Comparison of ENCODE assay signal across 24 mouse cellular contexts in genomic region chr9:53073576-53074112, GRCm38 (mm10).
DNase-seq lines count a peak whose midpoint lies in the region; ATAC-seq and TF ChIP-seq lines count a peak whose summit lies in the region.
"Had no signal": no experiment of that assay in that cellular context is flagged by ENCODE, and none has a peak within 500 bp of the region (broad histone marks: within the 10 kb centered on the region; RNA-seq: fewer than 3 reads in every experiment).

No protein-coding gene starts in this region.

- no peak overlapping the region for H3K27ac ChIP-seq in heart, embryonic 11.5 days (ENCODE audit: low read depth, low read length)
- H3K27ac ChIP-seq in heart, embryonic 15.5 days, result peak overlapping the region; percentile 65
- no peak overlapping the region for H3K27ac ChIP-seq in liver, postnatal 0 days (ENCODE audit: low read depth)
- H3K27ac ChIP-seq: forebrain, embryonic 15.5 days; hindbrain, embryonic 15.5 days; intestine, embryonic 15.5 days; limb, embryonic 12.5 days; neural tube, embryonic 15.5 days had no signal

- no peak overlapping the region for H3K9ac ChIP-seq in heart, embryonic 11.5 days (ENCODE audit: low read depth, low read length)
- H3K9ac ChIP-seq in heart, embryonic 15.5 days, result no peak overlapping the region
- no peak overlapping the region for H3K9ac ChIP-seq in liver, postnatal 0 days (replicated peaks)
- H3K9ac ChIP-seq: forebrain, embryonic 15.5 days; hindbrain, embryonic 15.5 days; intestine, embryonic 15.5 days; limb, embryonic 12.5 days; neural tube, embryonic 15.5 days had no signal

- DNase-seq in cerebellum, postnatal 10 days, result peak; percentile 28 to 29
- DNase-seq in cerebellum, postnatal 4 days (ENCODE audit: low spot score in 2 of 2), result no peak
- no peak for DNase-seq in heart, postnatal 36 days
- DNase-seq in retina, postnatal 1 day, result peak; percentile 74
- DNase-seq in liver, postnatal 0 days, result no peak
- DNase-seq: cerebellum, adult 11 months; cerebellum, adult 9-11 months; gastrocnemius, postnatal 14 days; kidney, adult 8-10 months; kidney, postnatal 10 days; lung, adult 18-20 months; lung, postnatal 10 days; right cerebral cortex, postnatal 14 days; thymus, postnatal 14 days had no signal

- H3K36me3 ChIP-seq in heart, embryonic 11.5 days (ENCODE audit: control insufficient read depth, insufficient read depth, low read length), result no peaks in the 10 kb centered on the region
- H3K36me3 ChIP-seq in heart, embryonic 15.5 days, result no peaks in the 10 kb centered on the region
- no peaks in the 10 kb centered on the region for H3K36me3 ChIP-seq in liver, postnatal 0 days (replicated peaks; ENCODE audit: insufficient read depth, low read length)
- H3K36me3 ChIP-seq: forebrain, embryonic 15.5 days; hindbrain, embryonic 15.5 days; intestine, embryonic 15.5 days; limb, embryonic 12.5 days; neural tube, embryonic 15.5 days had no signal

- no peak overlapping the region for H3K4me2 ChIP-seq in heart, embryonic 11.5 days
- H3K4me2 ChIP-seq in heart, embryonic 15.5 days, result no peak overlapping the region
- H3K4me2 ChIP-seq in liver, postnatal 0 days (ENCODE audit: low read depth, low read length), result no peak overlapping the region
- H3K4me2 ChIP-seq: forebrain, embryonic 15.5 days; hindbrain, embryonic 15.5 days; intestine, embryonic 15.5 days; limb, embryonic 12.5 days; liver, embryonic 11.5 days; midbrain, embryonic 11.5 days; neural tube, embryonic 15.5 days had no signal

- WGBS in heart, embryonic 11.5 days (ENCODE audit: insufficient replicate concordance), result 62% methylated on average over 10 of the region's 10 CpGs
- WGBS in heart, embryonic 15.5 days, result 59% methylated on average over 10 of the region's 10 CpGs
- 79% methylated on average over 10 of the region's 10 CpGs for WGBS in liver, postnatal 0 days (ENCODE audit: insufficient replicate concordance)

- H3K27me3 ChIP-seq in heart, embryonic 11.5 days (ENCODE audit: control insufficient read depth, insufficient read depth, low read length), result no peaks in the 10 kb centered on the region
- H3K27me3 ChIP-seq in heart, embryonic 15.5 days, result no peaks in the 10 kb centered on the region
- no peaks in the 10 kb centered on the region for H3K27me3 ChIP-seq in liver, postnatal 0 days (ENCODE audit: insufficient read depth, low read length)
- H3K27me3 ChIP-seq: forebrain, embryonic 15.5 days; hindbrain, embryonic 15.5 days; intestine, embryonic 15.5 days; limb, embryonic 12.5 days; neural tube, embryonic 15.5 days had no signal

- TF ChIP-seq EP300 in liver, postnatal 0 days (IDR thresholded peaks at IDR 0.05; ENCODE audit: low read depth), result no peak

- no peak overlapping the region for H3K4me3 ChIP-seq in heart, embryonic 11.5 days (ENCODE audit: low read depth, low read length)
- no peak overlapping the region for H3K4me3 ChIP-seq in heart, embryonic 15.5 days
- H3K4me3 ChIP-seq in liver, postnatal 0 days (ENCODE audit: low read depth, low read length), result no peak overlapping the region
- H3K4me3 ChIP-seq: forebrain, embryonic 15.5 days; hindbrain, embryonic 15.5 days; intestine, embryonic 15.5 days; limb, embryonic 12.5 days; neural tube, embryonic 15.5 days had no signal

- 0 out of 2 replicates have a peak, but pooled peaks have one; percentile 10 for ATAC-seq in heart, embryonic 11.5 days (replicated peaks; ENCODE audit: insufficient number of reproducible peaks, low FRiP score, low TSS enrichment)
- 0 out of 2 replicates have a peak, but pooled peaks have one; percentile 68 for ATAC-seq in heart, embryonic 15.5 days (replicated peaks; ENCODE audit: insufficient number of reproducible peaks, insufficient read depth, low FRiP score, low read depth)
- ATAC-seq in activated CD4-positive, CD25-positive, alpha-beta regulatory T cell, adult 4 months, result no peak
- no peak for ATAC-seq in liver, postnatal 0 days
- ATAC-seq: forebrain, embryonic 15.5 days; intestine, embryonic 15.5 days had no signal

- intact Hi-C loops in heart, postnatal 36 days (cut with DNase I), result no loop called here

- 0 out of 2 replicates have a peak, but pooled peaks cover 7% of the 10 kb centered on the region for H3K4me1 ChIP-seq in heart, embryonic 11.5 days (ENCODE audit: control insufficient read depth, insufficient read depth, low read length)
- peaks cover 16% of the 10 kb centered on the region for H3K4me1 ChIP-seq in heart, embryonic 15.5 days (replicated peaks)
- H3K4me1 ChIP-seq in liver, postnatal 0 days (ENCODE audit: insufficient read depth), result no peaks in the 10 kb centered on the region
- H3K4me1 ChIP-seq: forebrain, embryonic 15.5 days; intestine, embryonic 15.5 days had no signal

- TF ChIP-seq CTCF in liver, postnatal 0 days (IDR thresholded peaks at IDR 0.05; ENCODE audit: low read depth), result no peak

- no peaks in the 10 kb centered on the region for H3K9me3 ChIP-seq in heart, embryonic 11.5 days (replicated peaks; ENCODE audit: control insufficient read depth, low read length)
- no peaks in the 10 kb centered on the region for H3K9me3 ChIP-seq in heart, embryonic 15.5 days (replicated peaks)
- no peaks in the 10 kb centered on the region for H3K9me3 ChIP-seq in liver, postnatal 0 days (ENCODE audit: low read length)
- H3K9me3 ChIP-seq: forebrain, embryonic 15.5 days; hindbrain, embryonic 15.5 days; intestine, embryonic 15.5 days; limb, embryonic 12.5 days; neural tube, embryonic 15.5 days had no signal

Comparison
In these comparisons a context has a peak if more than half of its experiments do, and no peak if none do; other contexts are left out.
1. DNase-seq: peak in cerebellum, postnatal 10 days (2 of 2) and retina, postnatal 1 day (single experiment); none in cerebellum, postnatal 4 days (0 of 2), heart, postnatal 36 days (0 of 2) and liver, postnatal 0 days (single experiment).
2. ATAC-seq: peak in heart, embryonic 11.5 days (single experiment) and heart, embryonic 15.5 days (single experiment); none in activated CD4-positive, CD25-positive, alpha-beta regulatory T cell, adult 4 months (single experiment) and liver, postnatal 0 days (single experiment).